Mouse (Mus musculus) forebrain, embryonic 10.5 days (tissue): Measurements from ENCODE around the gene Mrps36. TPM values are rescaled to one million over a fixed set of nuclear protein-coding genes. Genes with fewer than 3 reads are reported as not detected.
"Not testable (repeated sequence)": the region's sequence is repeated elsewhere in the genome, so short reads cannot be mapped to it uniquely, and the experiment has no call there.

Source experiments
- DNase-seq: peaks from one replicate; pipeline ENCODE4 v3.0.0-alpha.2; 2017; ENCODE audit warnings: low spot score; ENCODE audit errors: extremely low spot score
- H3K27ac ChIP-seq: fragments of 300-500 bp; sonication (generic); 2 replicates; pipeline ENCODE4 v1.5.1; 2016; ENCODE audit warnings: mild to moderate bottlenecking
- H3K27me3 ChIP-seq: fragments of 300-500 bp; sonication (generic); 2 replicates; pipeline ENCODE4 v1.6.1; 2016; ENCODE audit warnings: mild to moderate bottlenecking; ENCODE audit not compliant: poor library complexity, severe bottlenecking
- H3K36me3 ChIP-seq: fragments of 300-500 bp; sonication (generic); replicated peaks from 2 replicates; pipeline ENCODE4 v1.6.1; 2016; ENCODE audit warnings: mild to moderate bottlenecking, moderate library complexity
- H3K4me1 ChIP-seq: fragments of 300-500 bp; sonication (generic); 2 replicates; pipeline ENCODE4 v1.6.1; 2016
- H3K4me3 ChIP-seq: fragments of 300-500 bp; sonication (generic); 2 replicates; pipeline ENCODE4 v1.5.1; 2016; ENCODE audit warnings: mild to moderate bottlenecking, moderate library complexity
- H3K9me3 ChIP-seq: fragments of 300-500 bp; sonication (generic); 2 replicates; pipeline ENCODE4 v1.6.1; 2016; ENCODE audit warnings: mild to moderate bottlenecking, moderate library complexity
- WGBS: fragments of 180-500 bp; shearing (Covaris S2); methylation state at CpG from one replicate; pipeline ENCODE4 v1.1.7; 2016; 5-methylcytosine and 5-hydroxymethylcytosine counted together
- polyA plus RNA-seq: library from polyadenylated mRNA; unstranded; fragments of >200 nt; fragmentation: Nextera tagmentation; extraction: Ambion mirVana; gene quantifications from 2 replicates; pipeline ENCODE4 v1.2.1, GENCODE M21; 2016

Gene Mrps36
- polyA plus RNA-seq, 1 experiment from 2014 or later = 139 TPM

- Histone ChIP-seq H3K4me3 (no peak overlapping the region), H3K4me1 (peaks cover 2% of the 10 kb centered on the region; the same call in 1 of the 2 replicates), H3K36me3 (peaks cover 12% of the 10 kb centered on the region), H3K9me3 (no peaks in the 10 kb centered on the region), H3K27ac (no peak overlapping the region), H3K27me3 (no peaks in the 10 kb centered on the region)
- 73% methylated on average over 4 of the region's 4 CpGs for WGBS
- no peak for DNase-seq
Measured at GRCm38 (mm10) chr13:100754186-100754585, 9.7 kb upstream of the Mrps36 start.

- DNase-seq = no peak
- Histone ChIP-seq H3K27me3 (no peaks in the 10 kb centered on the region), H3K4me1 (peaks cover 2% of the 10 kb centered on the region; the same call in 1 of the 2 replicates), H3K9me3 (no peaks in the 10 kb centered on the region), H3K4me3 (no peak overlapping the region), H3K27ac (no peak overlapping the region), H3K36me3 (0 out of 2 replicates have a peak, but pooled peaks cover 4% of the 10 kb centered on the region)
- WGBS = 89% methylated on average over 6 of the region's 6 CpGs
Measured at GRCm38 (mm10) chr13:100753011-100753410, 8.6 kb upstream of the Mrps36 start.

GRCm38 (mm10) chr13:100752529-100752928 is 8.1 kb upstream of the Mrps36 start:
- 88% methylated on average over 8 of the region's 8 CpGs for WGBS

GRCm38 (mm10) chr13:100751402-100751801 is 6.9 kb upstream of the Mrps36 start:
- Histone ChIP-seq H3K36me3 (no peaks in the 10 kb centered on the region), H3K4me1 (peaks cover 2% of the 10 kb centered on the region; the same call in 1 of the 2 replicates), H3K9me3 (no peaks in the 10 kb centered on the region), H3K27me3 (no peaks in the 10 kb centered on the region), H3K4me3 (no peak overlapping the region), H3K27ac (no peak overlapping the region)
- 83% methylated on average over 3 of the region's 3 CpGs for WGBS
- no peak for DNase-seq

More at GRCm38 (mm10) chr13:100752529-100752928, 8.1 kb upstream of the Mrps36 start:
- H3K27me3 ChIP-seq = no peaks in the 10 kb centered on the region
- DNase-seq = no peak
- 0 out of 2 replicates have a peak, but pooled peaks cover 3% of the 10 kb centered on the region for H3K36me3 ChIP-seq
- peaks cover 2% of the 10 kb centered on the region; the same call in 1 of the 2 replicates for H3K4me1 ChIP-seq
- H3K9me3 ChIP-seq = no peaks in the 10 kb centered on the region
- no peak overlapping the region for H3K27ac ChIP-seq
- no peak overlapping the region for H3K4me3 ChIP-seq

GRCm38 (mm10) chr13:100750799-100751198 is 6.3 kb upstream of the Mrps36 start:
- Histone ChIP-seq H3K36me3 (no peaks in the 10 kb centered on the region), H3K4me1 (peaks cover 2% of the 10 kb centered on the region; the same call in 1 of the 2 replicates), H3K27ac (no peak overlapping the region), H3K27me3 (no peaks in the 10 kb centered on the region), H3K9me3 (no peaks in the 10 kb centered on the region), H3K4me3 (no peak overlapping the region)
- no peak for DNase-seq
- 87% methylated on average over 5 of the region's 5 CpGs for WGBS

- H3K36me3 ChIP-seq = no peaks in the 10 kb centered on the region
- H3K4me1 ChIP-seq = peaks cover 9% of the 10 kb centered on the region
- 43% methylated on average over 8 of the region's 8 CpGs for WGBS
- no peak for DNase-seq
- no peaks in the 10 kb centered on the region for H3K9me3 ChIP-seq
- H3K27me3 ChIP-seq = no peaks in the 10 kb centered on the region
- no peak overlapping the region for H3K27ac ChIP-seq
- H3K4me3 ChIP-seq = no peak overlapping the region
Measured at GRCm38 (mm10) chr13:100748638-100749037, 4.2 kb upstream of the Mrps36 start.

- Histone ChIP-seq H3K4me3 (no peak overlapping the region), H3K27ac (no peak overlapping the region), H3K4me1 (peaks cover 17% of the 10 kb centered on the region), H3K36me3 (no peaks in the 10 kb centered on the region), H3K9me3 (no peaks in the 10 kb centered on the region), H3K27me3 (no peaks in the 10 kb centered on the region)
- DNase-seq = no peak
- WGBS = 86% methylated on average over 3 of the region's 3 CpGs
Measured at GRCm38 (mm10) chr13:100746090-100746489, 1.6 kb upstream of the Mrps36 start.

- Histone ChIP-seq H3K27ac (peak overlapping the region; percentile 97), H3K4me1 (peaks cover 17% of the 10 kb centered on the region), H3K36me3 (peaks cover 13% of the 10 kb centered on the region), H3K4me3 (peak overlapping the region; percentile 83), H3K9me3 (no peaks in the 10 kb centered on the region), H3K27me3 (no peaks in the 10 kb centered on the region)
- DNase-seq = no peak
- WGBS = 72% methylated on average over 11 of the region's 11 CpGs
Measured at GRCm38 (mm10) chr13:100743346-100744035, 968 bp downstream of the Mrps36 start.

GRCm38 (mm10) chr13:100742831-100743230 is 1.6 kb downstream of the Mrps36 start:
- peaks cover 17% of the 10 kb centered on the region for H3K4me1 ChIP-seq
- DNase-seq = no peak
- H3K4me3 ChIP-seq = peak overlapping the region; percentile 83; the same call in 1 of the 2 replicates
- no peaks in the 10 kb centered on the region for H3K9me3 ChIP-seq
- peaks cover 20% of the 10 kb centered on the region for H3K36me3 ChIP-seq
- H3K27me3 ChIP-seq = no peaks in the 10 kb centered on the region
- 92% methylated on average over 5 of the region's 5 CpGs for WGBS
- no peak overlapping the region for H3K27ac ChIP-seq

GRCm38 (mm10) chr13:100732756-100733155 is 11.7 kb downstream of the Mrps36 start:
- DNase-seq = no peak
- Histone ChIP-seq H3K9me3 (no peaks in the 10 kb centered on the region), H3K36me3 (peaks cover 42% of the 10 kb centered on the region), H3K27me3 (no peaks in the 10 kb centered on the region), H3K4me3 (no peak overlapping the region), H3K4me1 (peaks cover 14% of the 10 kb centered on the region), H3K27ac (no peak overlapping the region)
- 95% methylated on average over 2 of the region's 2 CpGs for WGBS

- Histone ChIP-seq H3K4me1 (peaks cover 14% of the 10 kb centered on the region), H3K36me3 (peaks cover 45% of the 10 kb centered on the region), H3K27ac (peak overlapping the region; percentile 94), H3K4me3 (peak overlapping the region; percentile 92)
- not testable (repeated sequence) for H3K9me3 ChIP-seq, DNase-seq, H3K27me3 ChIP-seq
- 90% methylated on average over 6 of the region's 6 CpGs for WGBS
Measured at GRCm38 (mm10) chr13:100731462-100732046, 12.9 kb downstream of the Mrps36 start.

- peak; percentile 93 for DNase-seq
- Histone ChIP-seq H3K9me3 (no peaks in the 10 kb centered on the region), H3K27ac (peak within 1 kb of the TSS; percentile 94), H3K27me3 (no peaks in the 10 kb centered on the region), H3K4me3 (peak within 1 kb of the TSS; percentile 92), H3K4me1 (peaks cover 14% of the 10 kb centered on the region), H3K36me3 (peaks cover 45% of the 10 kb centered on the region)
- WGBS = under 1% methylated on average over 19 of the region's 19 CpGs
Measured at GRCm38 (mm10) chr13:100730861-100731176, 13.6 kb downstream of the Mrps36 start, which contains the start of gene Cdk7. Gene Cdk7, minus strand, starts transcription at chr13:100730939.

GRCm38 (mm10) chr13:100730153-100730860 is 14.2 kb downstream of the Mrps36 start:
- peak overlapping the region; percentile 94 for H3K27ac ChIP-seq
- H3K36me3 ChIP-seq = peaks cover 45% of the 10 kb centered on the region
- DNase-seq = no peak
- H3K4me1 ChIP-seq = peaks cover 14% of the 10 kb centered on the region
- H3K27me3 ChIP-seq = no peaks in the 10 kb centered on the region
- H3K4me3 ChIP-seq = peak overlapping the region; percentile 92
- 2% methylated on average over 30 of the region's 30 CpGs for WGBS
- H3K9me3 ChIP-seq = no peaks in the 10 kb centered on the region
